Mouse (Mus musculus): ENCODE data around the gene Akirin2.

- TF ChIP-seq CTCF (IDR thresholded peaks at IDR 0.05; ENCODE audit: borderline replicate concordance, extremely low read depth, insufficient read depth, insufficient read length), result no peak
- TF ChIP-seq POLR2A (IDR thresholded peaks at IDR 0.05; ENCODE audit: borderline replicate concordance, extremely low read depth, insufficient read depth, insufficient read length, poor library complexity, severe bottlenecking), result no peak
Measured at GRCm38 (mm10) chr4:34579215-34579614, 28.5 kb downstream of the Akirin2 start.

Measured in brain, embryonic 14.5 days (tissue).